Mouse (Mus musculus): ENCODE results near the gene Prkn. TPM values are rescaled to one million over a fixed set of nuclear protein-coding genes. Genes with fewer than 3 reads are reported as not detected.

Prkn gene
- polyA plus RNA-seq, 1 experiment from 2014 or later = 1.5 TPM

DNA sequence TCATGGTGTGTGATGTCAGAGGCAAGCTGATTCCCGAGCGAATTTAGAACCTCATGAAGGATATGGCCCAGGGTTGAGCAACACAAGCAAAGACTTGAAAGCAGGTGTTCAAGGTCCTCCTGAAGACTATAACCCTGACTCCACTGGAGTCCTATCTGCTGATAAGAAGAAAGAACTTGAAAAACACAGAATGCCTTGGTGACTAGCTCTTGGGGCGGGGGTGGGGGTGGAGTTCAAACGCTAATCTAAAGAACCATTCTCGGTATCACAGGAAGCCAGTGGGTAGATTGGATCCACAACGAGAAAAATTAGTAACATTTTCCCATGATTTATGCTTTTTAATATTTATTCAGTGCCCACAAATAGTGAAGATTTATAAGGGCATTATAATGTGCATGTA lies 879.6 kb downstream of the Prkn start:
- no peaks in the 10 kb centered on the region for H3K36me3 ChIP-seq (ENCODE audit: control insufficient read depth, insufficient read depth, low read length)
- no peaks in the 10 kb centered on the region for H3K9me3 ChIP-seq (ENCODE audit: control insufficient read depth, low read length)
- no peak overlapping the region for H3K4me3 ChIP-seq (ENCODE audit: low read depth, low read length)
- no peaks in the 10 kb centered on the region for H3K4me1 ChIP-seq (replicated peaks; ENCODE audit: control insufficient read depth, insufficient read depth, low read length)
- no peak overlapping the region for H3K4me2 ChIP-seq (ENCODE audit: low read depth, low read length, severe bottlenecking)
- H3K27ac ChIP-seq (ENCODE audit: low read depth, low read length) = no peak overlapping the region
- DNase-seq (ENCODE audit: low spot score) (no peak), ATAC-seq (replicated peaks; ENCODE audit: low FRiP score) (no peak)
- no peak overlapping the region for H3K9ac ChIP-seq (ENCODE audit: low read length)
- 93% methylated on average over 6 of the region's 6 CpGs for WGBS
- no peaks in the 10 kb centered on the region for H3K27me3 ChIP-seq (ENCODE audit: control insufficient read depth, insufficient read depth, low read length)

DNA sequence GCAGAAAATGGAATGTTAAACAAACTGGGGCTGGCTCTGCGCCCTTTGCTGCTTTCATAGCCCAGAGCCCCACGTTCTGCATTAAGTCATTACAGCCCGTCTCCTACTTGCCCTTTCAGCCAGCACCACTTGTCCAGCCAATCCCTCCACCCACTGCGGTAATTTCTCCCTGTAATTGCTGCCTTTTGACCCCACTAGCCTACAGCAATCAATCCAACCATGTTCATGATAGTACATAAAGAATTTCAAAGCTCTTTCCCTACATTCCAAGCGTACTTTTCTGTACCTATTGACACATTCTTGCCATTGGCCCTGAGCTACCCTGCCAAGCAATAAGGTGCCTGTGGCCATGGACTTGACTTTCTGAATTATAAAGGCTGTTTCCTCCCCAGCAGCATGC lies 881.7 kb downstream of the Prkn start:
- Histone ChIP-seq H3K4me3 (ENCODE audit: low read depth, low read length) (no peak overlapping the region), H3K4me2 (ENCODE audit: low read depth, low read length, severe bottlenecking) (no peak overlapping the region), H3K4me1 (replicated peaks; ENCODE audit: control insufficient read depth, insufficient read depth, low read length) (no peaks in the 10 kb centered on the region), H3K36me3 (ENCODE audit: control insufficient read depth, insufficient read depth, low read length) (no peaks in the 10 kb centered on the region), H3K9ac (ENCODE audit: low read length) (no peak overlapping the region), H3K27me3 (ENCODE audit: control insufficient read depth, insufficient read depth, low read length) (no peaks in the 10 kb centered on the region), H3K9me3 (ENCODE audit: control insufficient read depth, low read length) (no peaks in the 10 kb centered on the region), H3K27ac (ENCODE audit: low read depth, low read length) (no peak overlapping the region)
- 79% methylated on average over 5 of the region's 5 CpGs for WGBS
- no peak for DNase-seq (ENCODE audit: low spot score)
- no peak for ATAC-seq (replicated peaks; ENCODE audit: low FRiP score)

DNA sequence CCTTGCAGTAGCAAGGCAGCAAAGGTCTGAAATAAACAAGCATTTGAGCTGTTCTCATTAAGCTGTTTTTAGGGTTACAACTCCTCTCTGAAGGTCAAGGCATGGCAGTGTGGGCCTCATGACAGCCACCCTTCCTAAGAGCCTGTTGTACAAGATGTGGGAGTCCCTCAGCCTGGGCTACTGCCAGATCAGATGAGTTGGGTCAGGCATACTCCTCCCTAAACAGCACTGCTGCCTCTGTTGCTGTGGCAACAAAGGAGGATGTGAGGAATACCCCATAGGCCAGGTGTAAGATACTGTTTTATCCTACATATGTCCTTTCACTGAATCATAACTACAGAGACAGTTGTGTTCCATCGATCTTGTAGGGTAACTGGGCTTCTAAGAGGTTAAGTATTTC lies 882.3 kb downstream of the Prkn start:
- 85% methylated on average over 1 of the region's 1 CpGs for WGBS
- ATAC-seq (replicated peaks; ENCODE audit: low FRiP score) (no peak), DNase-seq (ENCODE audit: low spot score) (no peak)
- no peaks in the 10 kb centered on the region for H3K36me3 ChIP-seq (ENCODE audit: control insufficient read depth, insufficient read depth, low read length)
- no peak overlapping the region for H3K4me3 ChIP-seq (ENCODE audit: low read depth, low read length)
- no peak overlapping the region for H3K9ac ChIP-seq (ENCODE audit: low read length)
- H3K27ac ChIP-seq (ENCODE audit: low read depth, low read length) = no peak overlapping the region
- H3K4me2 ChIP-seq (ENCODE audit: low read depth, low read length, severe bottlenecking) = no peak overlapping the region
- no peaks in the 10 kb centered on the region for H3K9me3 ChIP-seq (ENCODE audit: control insufficient read depth, low read length)
- no peaks in the 10 kb centered on the region for H3K27me3 ChIP-seq (ENCODE audit: control insufficient read depth, insufficient read depth, low read length)
- no peaks in the 10 kb centered on the region for H3K4me1 ChIP-seq (replicated peaks; ENCODE audit: control insufficient read depth, insufficient read depth, low read length)

DNA sequence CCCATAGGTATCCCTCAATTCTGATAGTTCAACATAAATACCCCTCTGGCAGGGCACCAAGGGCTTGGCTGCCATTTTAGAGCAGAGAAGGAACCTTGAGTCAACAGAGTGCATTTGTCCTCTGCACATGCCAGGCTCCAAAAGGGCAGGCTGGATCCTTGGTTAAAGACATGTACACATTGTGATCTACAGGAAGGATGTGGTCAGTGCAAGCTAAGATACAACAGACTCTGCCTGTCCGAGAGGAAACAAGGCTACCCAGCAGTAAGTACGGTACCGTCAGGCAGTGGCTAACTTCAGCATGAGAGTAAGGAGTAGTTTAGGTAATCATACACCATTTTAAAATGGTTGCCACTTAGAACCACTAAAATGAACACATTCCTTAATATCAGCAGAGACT lies 884.0 kb downstream of the Prkn start:
- Histone ChIP-seq H3K27me3 (ENCODE audit: control insufficient read depth, insufficient read depth, low read length) (no peaks in the 10 kb centered on the region), H3K4me3 (ENCODE audit: low read depth, low read length) (no peak overlapping the region), H3K36me3 (ENCODE audit: control insufficient read depth, insufficient read depth, low read length) (no peaks in the 10 kb centered on the region), H3K4me2 (ENCODE audit: low read depth, low read length, severe bottlenecking) (no peak overlapping the region), H3K9me3 (ENCODE audit: control insufficient read depth, low read length) (no peaks in the 10 kb centered on the region), H3K4me1 (replicated peaks; ENCODE audit: control insufficient read depth, insufficient read depth, low read length) (no peaks in the 10 kb centered on the region), H3K27ac (ENCODE audit: low read depth, low read length) (no peak overlapping the region), H3K9ac (ENCODE audit: low read length) (no peak overlapping the region)
- DNase-seq (ENCODE audit: low spot score) (no peak), ATAC-seq (replicated peaks; ENCODE audit: low FRiP score) (no peak)
- 93% methylated on average over 3 of the region's 3 CpGs for WGBS

DNA sequence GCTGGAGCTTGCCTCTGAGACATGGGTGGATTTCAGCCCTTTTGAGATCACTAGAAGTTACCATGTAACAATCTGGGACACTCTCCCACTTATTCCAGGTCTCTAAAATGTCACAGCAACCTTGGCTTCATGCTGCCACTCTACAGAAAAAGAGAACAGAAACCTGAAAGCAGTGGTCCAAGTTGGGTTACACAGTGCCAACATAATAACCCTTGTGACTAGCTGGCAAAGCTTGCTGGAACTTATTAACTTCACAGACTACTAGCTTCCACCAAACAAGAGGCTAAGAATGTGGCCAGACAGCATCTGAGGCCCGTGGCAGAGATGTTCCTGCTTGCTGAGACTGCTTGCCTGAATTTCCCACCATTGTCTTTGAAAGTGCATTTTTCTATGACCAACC lies 886.9 kb downstream of the Prkn start:
- no peak overlapping the region for H3K27ac ChIP-seq (ENCODE audit: low read depth, low read length)
- no peak overlapping the region for H3K4me3 ChIP-seq (ENCODE audit: low read depth, low read length)
- no peaks in the 10 kb centered on the region for H3K4me1 ChIP-seq (replicated peaks; ENCODE audit: control insufficient read depth, insufficient read depth, low read length)
- no peaks in the 10 kb centered on the region for H3K9me3 ChIP-seq (ENCODE audit: control insufficient read depth, low read length)
- H3K27me3 ChIP-seq (ENCODE audit: control insufficient read depth, insufficient read depth, low read length) = no peaks in the 10 kb centered on the region
- 70% methylated on average over 1 of the region's 1 CpGs for WGBS
- no peak for ATAC-seq (replicated peaks; ENCODE audit: low FRiP score)
- H3K36me3 ChIP-seq (ENCODE audit: control insufficient read depth, insufficient read depth, low read length) = no peaks in the 10 kb centered on the region
- H3K9ac ChIP-seq (ENCODE audit: low read length) = no peak overlapping the region
- no peak overlapping the region for H3K4me2 ChIP-seq (ENCODE audit: low read depth, low read length, severe bottlenecking)
- DNase-seq (ENCODE audit: low spot score) = no peak

DNA sequence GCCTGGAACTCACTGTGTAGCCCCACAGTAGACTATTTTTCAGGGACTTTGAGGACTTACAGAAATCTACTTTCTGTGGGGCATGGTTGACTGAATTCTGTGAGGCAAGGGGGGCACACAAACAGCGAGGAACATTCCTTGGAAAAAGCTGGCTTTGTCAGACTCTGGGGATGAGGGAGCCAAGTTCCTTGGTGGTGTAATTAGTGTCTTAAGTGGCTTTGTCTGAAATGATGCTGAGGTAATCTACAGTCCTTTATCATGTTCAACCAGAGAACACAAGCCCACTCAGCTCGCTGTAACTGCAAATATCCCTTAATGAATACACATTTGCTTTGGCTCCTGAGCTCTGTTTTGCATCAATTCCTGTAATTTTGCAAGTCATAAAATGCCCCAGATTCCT lies 888.1 kb downstream of the Prkn start:
- H3K4me2 ChIP-seq (ENCODE audit: low read depth, low read length, severe bottlenecking) = no peak overlapping the region
- no peak overlapping the region for H3K27ac ChIP-seq (ENCODE audit: low read depth, low read length)
- DNase-seq (ENCODE audit: low spot score) (no peak), ATAC-seq (replicated peaks; ENCODE audit: low FRiP score) (no peak)
- no peaks in the 10 kb centered on the region for H3K27me3 ChIP-seq (ENCODE audit: control insufficient read depth, insufficient read depth, low read length)
- H3K9me3 ChIP-seq (ENCODE audit: control insufficient read depth, low read length) = no peaks in the 10 kb centered on the region
- 59% methylated on average over 2 of the region's 2 CpGs for WGBS
- H3K36me3 ChIP-seq (ENCODE audit: control insufficient read depth, insufficient read depth, low read length) = no peaks in the 10 kb centered on the region
- no peak overlapping the region for H3K9ac ChIP-seq (ENCODE audit: low read length)
- no peaks in the 10 kb centered on the region for H3K4me1 ChIP-seq (replicated peaks; ENCODE audit: control insufficient read depth, insufficient read depth, low read length)
- no peak overlapping the region for H3K4me3 ChIP-seq (ENCODE audit: low read depth, low read length)

DNA sequence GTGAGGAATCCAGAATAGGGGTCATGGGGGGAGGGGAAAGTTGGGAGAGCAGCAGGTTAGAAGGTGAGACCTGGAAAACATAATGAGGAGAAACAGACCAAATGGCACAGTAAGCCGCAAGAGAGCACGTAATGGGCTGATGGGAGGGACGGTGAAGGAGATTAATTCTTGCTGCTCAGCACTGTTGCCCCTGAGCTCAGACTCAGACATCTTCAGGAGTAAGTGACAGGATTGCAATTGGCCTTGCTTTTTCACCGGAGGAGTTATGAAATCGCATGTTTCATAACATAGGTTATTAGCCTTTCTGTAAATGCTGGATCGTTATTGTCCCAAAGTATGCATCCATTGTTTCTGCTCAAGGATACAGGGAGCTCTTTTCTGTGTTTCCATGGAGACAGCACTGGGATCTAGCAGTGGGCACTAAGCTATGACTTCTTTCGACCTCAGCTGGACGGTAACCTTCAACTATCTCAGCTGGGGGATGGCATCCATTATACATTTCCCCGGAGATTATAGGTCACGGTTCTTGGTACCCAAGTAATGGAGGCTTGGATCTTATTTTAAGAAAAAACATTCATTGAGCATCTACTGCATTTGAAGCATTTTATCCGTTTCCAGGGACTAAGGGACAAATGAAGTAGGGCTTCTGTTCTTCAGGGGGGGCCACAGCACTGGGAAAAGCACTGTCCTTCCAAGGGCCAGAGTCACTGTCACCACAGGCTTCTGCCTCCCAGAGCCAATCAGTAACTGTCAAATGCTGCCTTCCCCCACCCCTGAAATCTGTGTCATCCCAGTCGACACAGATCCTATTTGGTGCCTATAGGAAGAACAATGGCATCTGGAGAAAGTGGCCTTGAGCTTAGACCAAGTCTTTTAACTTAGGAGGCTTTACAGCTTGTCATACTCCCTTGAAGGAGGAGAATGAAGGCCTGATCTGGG lies 890.7 kb downstream of the Prkn start:
- Histone ChIP-seq H3K36me3 (ENCODE audit: control insufficient read depth, insufficient read depth, low read length) (no peaks in the 10 kb centered on the region), H3K4me1 (replicated peaks; ENCODE audit: control insufficient read depth, insufficient read depth, low read length) (no peaks in the 10 kb centered on the region), H3K27ac (ENCODE audit: low read depth, low read length) (no peak overlapping the region), H3K9me3 (ENCODE audit: control insufficient read depth, low read length) (no peaks in the 10 kb centered on the region), H3K4me2 (ENCODE audit: low read depth, low read length, severe bottlenecking) (no peak overlapping the region), H3K4me3 (ENCODE audit: low read depth, low read length) (no peak overlapping the region), H3K9ac (ENCODE audit: low read length) (no peak overlapping the region), H3K27me3 (ENCODE audit: control insufficient read depth, insufficient read depth, low read length) (no peaks in the 10 kb centered on the region)
- no peak for ATAC-seq (replicated peaks; ENCODE audit: low FRiP score)
- no peak for DNase-seq (ENCODE audit: low spot score)
- WGBS = 60% methylated on average over 12 of the region's 12 CpGs

DNA sequence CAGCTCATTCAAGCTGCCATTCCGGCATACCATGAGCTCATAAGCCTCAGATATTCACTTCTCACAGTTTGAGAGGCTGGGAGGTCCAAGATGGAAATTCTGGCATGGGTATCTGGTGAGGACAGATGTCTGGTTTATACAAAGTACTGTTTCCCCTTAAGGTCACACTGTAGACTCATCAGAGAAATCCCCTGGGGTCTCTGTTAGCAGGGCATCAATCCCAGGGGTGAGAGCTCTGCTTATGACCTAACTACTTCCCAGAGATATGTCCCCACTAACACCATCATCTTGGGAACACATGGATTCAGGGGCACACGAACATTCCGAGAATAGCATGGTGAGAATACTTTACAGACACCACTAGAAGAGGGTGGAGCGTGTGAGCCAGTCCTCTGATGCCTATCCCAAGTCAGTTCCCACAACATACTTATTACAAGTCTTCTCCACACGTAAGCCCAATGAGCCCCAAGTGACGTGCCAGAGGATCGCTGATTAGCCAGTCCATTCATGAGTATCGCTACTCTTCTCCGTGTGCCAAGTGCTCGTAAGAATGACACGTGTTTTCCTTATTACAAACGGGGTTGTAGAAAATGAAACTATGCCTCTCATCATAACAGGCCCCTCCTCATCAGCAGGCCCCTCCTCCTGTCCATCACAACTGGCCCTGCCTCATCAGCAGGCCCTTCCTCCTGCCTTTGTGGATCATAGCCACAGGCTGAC lies 895.1 kb downstream of the Prkn start:
- DNase-seq (ENCODE audit: low spot score) (no peak), ATAC-seq (replicated peaks; ENCODE audit: low FRiP score) (no peak)
- no peak overlapping the region for H3K27ac ChIP-seq (ENCODE audit: low read depth, low read length)
- H3K9ac ChIP-seq (ENCODE audit: low read length) = no peak overlapping the region
- H3K4me3 ChIP-seq (ENCODE audit: low read depth, low read length) = no peak overlapping the region
- H3K4me1 ChIP-seq (replicated peaks; ENCODE audit: control insufficient read depth, insufficient read depth, low read length) = no peaks in the 10 kb centered on the region
- no peaks in the 10 kb centered on the region for H3K27me3 ChIP-seq (ENCODE audit: control insufficient read depth, insufficient read depth, low read length)
- H3K9me3 ChIP-seq (ENCODE audit: control insufficient read depth, low read length) = no peaks in the 10 kb centered on the region
- no peak overlapping the region for H3K4me2 ChIP-seq (ENCODE audit: low read depth, low read length, severe bottlenecking)
- H3K36me3 ChIP-seq (ENCODE audit: control insufficient read depth, insufficient read depth, low read length) = no peaks in the 10 kb centered on the region
- WGBS = 90% methylated on average over 12 of the region's 12 CpGs
